Mouse (Mus musculus) ovary, postnatal 10 days (tissue): ENCODE measurements around the gene Uba2.
A peak's percentile ranks its signal among the peaks of the same experiment; 100 is the strongest.
"Not testable (repeated sequence)": the region's sequence is repeated elsewhere in the genome, so short reads cannot be mapped to it uniquely, and the experiment has no call there.

ENCODE experiments used
- DNase-seq: peaks from one replicate; pipeline ENCODE4 v3.0.0; 2022; ENCODE audit warnings: low spot score

Gene Uba2

GRCm38 (mm10) chr7:34169454-34169853, at the start of gene Uba2:
Gene Uba2, minus strand, starts transcription at chr7:34169599.
- no peak for DNase-seq

GRCm38 (mm10) chr7:34218496-34218895, 49.1 kb upstream of the Uba2 start:
- no peak for DNase-seq

- no peak for DNase-seq
Observed at GRCm38 (mm10) chr7:34216474-34216873, 47.1 kb upstream of the Uba2 start.

GRCm38 (mm10) chr7:34215481-34215880, 46.1 kb upstream of the Uba2 start:
- no peak for DNase-seq

- DNase-seq = no peak
Observed at GRCm38 (mm10) chr7:34214644-34215043, 45.2 kb upstream of the Uba2 start.

- DNase-seq = no peak
Observed at GRCm38 (mm10) chr7:34213281-34213680, 43.9 kb upstream of the Uba2 start.

- DNase-seq = no peak
Observed at GRCm38 (mm10) chr7:34208027-34208745, 38.8 kb upstream of the Uba2 start.

- no peak for DNase-seq
Observed at GRCm38 (mm10) chr7:34206331-34206730, 36.9 kb upstream of the Uba2 start.

GRCm38 (mm10) chr7:34202147-34202546, 32.7 kb upstream of the Uba2 start:
- DNase-seq = not testable (repeated sequence)

GRCm38 (mm10) chr7:34200829-34201228, 31.4 kb upstream of the Uba2 start:
- DNase-seq = no peak

- DNase-seq = no peak
Observed at GRCm38 (mm10) chr7:34198346-34198745, 28.9 kb upstream of the Uba2 start.

- peak; percentile 89 for DNase-seq
Observed at GRCm38 (mm10) chr7:34196132-34197128, 27.0 kb upstream of the Uba2 start, which contains the start of gene Pdcd2l. Gene Pdcd2l, minus strand, starts transcription at chr7:34196661.

- DNase-seq = no peak
Observed at GRCm38 (mm10) chr7:34195632-34196031, 26.2 kb upstream of the Uba2 start.

- DNase-seq = no peak
Observed at GRCm38 (mm10) chr7:34192825-34193224, 23.4 kb upstream of the Uba2 start.

GRCm38 (mm10) chr7:34189376-34189989, 20.1 kb upstream of the Uba2 start:
- no peak for DNase-seq

- DNase-seq = no peak
Observed at GRCm38 (mm10) chr7:34183794-34184193, 14.4 kb upstream of the Uba2 start.

- DNase-seq = no peak
Observed at GRCm38 (mm10) chr7:34183356-34183755, 14.0 kb upstream of the Uba2 start.

GRCm38 (mm10) chr7:34176241-34176640, 6.8 kb upstream of the Uba2 start:
- not testable (repeated sequence) for DNase-seq

GRCm38 (mm10) chr7:34172251-34172650, 2.9 kb upstream of the Uba2 start:
- no peak for DNase-seq

- DNase-seq = peak; percentile 86
Observed at GRCm38 (mm10) chr7:34168470-34169251, 738 bp downstream of the Uba2 start.

GRCm38 (mm10) chr7:34167766-34168469, 1.5 kb downstream of the Uba2 start:
- no peak for DNase-seq
